Mouse (Mus musculus): ENCODE measurements around the gene Dnah17.

- TF ChIP-seq CTCF (IDR thresholded peaks at IDR 0.05) (no peak), POLR2A (IDR thresholded peaks at IDR 0.05; ENCODE audit: insufficient read depth, low read depth, low read length) (no peak)
These were observed 126.2 kb downstream of the Dnah17 start for GRCm38 (mm10) chr11:118004217-118004616.

All from heart, adult 2 months (tissue).